21 mouse cellular contexts compared by ENCODE assay signal in the genomic region with DNA sequence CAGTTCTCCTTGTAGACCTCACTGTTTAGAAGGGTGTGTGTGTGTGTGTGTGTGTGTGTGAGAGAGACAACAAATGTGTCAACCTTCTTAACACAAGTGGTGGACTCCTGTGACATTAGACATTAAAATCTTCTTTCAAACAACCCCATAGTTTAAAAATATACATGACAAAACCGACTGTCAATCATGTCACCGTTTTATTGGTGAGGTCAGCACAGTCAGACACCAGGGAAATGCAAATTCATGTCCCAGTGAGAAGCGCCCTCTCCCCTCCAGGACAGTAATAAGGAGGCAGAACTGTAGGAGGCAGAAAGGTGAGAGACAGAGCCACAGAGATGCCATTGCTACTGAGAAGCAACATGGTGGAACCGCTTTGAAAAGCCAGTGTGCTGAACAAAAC. TPM values are rescaled to one million over a fixed set of nuclear protein-coding genes. Genes with fewer than 3 reads are reported as not detected.
"Had no signal": no experiment of that assay in that cellular context is flagged by ENCODE, and none has a peak within 500 bp of the region (broad histone marks: within the 10 kb centered on the region; RNA-seq: fewer than 3 reads in every experiment).

No protein-coding gene starts in this region.

- H3K27ac ChIP-seq: lung, embryonic 15.5 days; macrophage; midbrain, embryonic 13.5 days; midbrain, embryonic 15.5 days; neural tube, embryonic 12.5 days; stomach, embryonic 15.5 days; stomach, postnatal 0 days had no signal

- H3K9me3 ChIP-seq: lung, embryonic 15.5 days; megakaryocyte, embryonic 14.5 days; midbrain, embryonic 13.5 days; midbrain, embryonic 15.5 days; neural tube, embryonic 12.5 days; stomach, embryonic 15.5 days had no signal

- H3K4me3 ChIP-seq: lung, embryonic 15.5 days; megakaryocyte, embryonic 14.5 days; midbrain, embryonic 13.5 days; midbrain, embryonic 15.5 days; neural tube, embryonic 12.5 days; stomach, embryonic 15.5 days had no signal

- H3K9ac ChIP-seq: liver, postnatal 0 days; lung, embryonic 15.5 days; midbrain, embryonic 13.5 days; midbrain, embryonic 15.5 days; neural tube, embryonic 12.5 days; stomach, embryonic 15.5 days had no signal

- H3K4me1 ChIP-seq: midbrain, embryonic 13.5 days; midbrain, embryonic 15.5 days; neural tube, embryonic 12.5 days; stomach, embryonic 15.5 days had no signal

- DNase-seq: liver, postnatal 0 days; lung, adult 2 months; lung, postnatal 14 days; lung, postnatal 36 days; right cerebral cortex, postnatal 14 days; thymus, adult 2 months; thymus, postnatal 25 days; thymus, postnatal 4 days had no signal

- H3K27me3 ChIP-seq: lung, embryonic 15.5 days; midbrain, embryonic 13.5 days; midbrain, embryonic 15.5 days; neural tube, embryonic 12.5 days; stomach, embryonic 15.5 days had no signal

- H3K36me3 ChIP-seq: lung, embryonic 15.5 days; midbrain, embryonic 13.5 days; midbrain, embryonic 15.5 days; neural tube, embryonic 12.5 days; stomach, embryonic 15.5 days had no signal

- H3K4me2 ChIP-seq: lung, embryonic 15.5 days; midbrain, embryonic 11.5 days; midbrain, embryonic 13.5 days; midbrain, embryonic 15.5 days; neural tube, embryonic 12.5 days; stomach, embryonic 15.5 days had no signal

- ATAC-seq: liver, postnatal 0 days; lung, postnatal 0 days; midbrain, embryonic 13.5 days; midbrain, embryonic 15.5 days had no signal

RNA-seq across cellular contexts. Expression of a gene that starts 49.2 kb away (rescaled TPM):
- total RNA-seq: megakaryocyte progenitor cell, adult 5-6 weeks; monocyte, adult 5-6 weeks; neutrophil, adult 5-6 weeks had no signal
- polyA plus RNA-seq: macrophage had no signal
